27 mouse cellular contexts compared by ENCODE assay signal in the genomic region with DNA sequence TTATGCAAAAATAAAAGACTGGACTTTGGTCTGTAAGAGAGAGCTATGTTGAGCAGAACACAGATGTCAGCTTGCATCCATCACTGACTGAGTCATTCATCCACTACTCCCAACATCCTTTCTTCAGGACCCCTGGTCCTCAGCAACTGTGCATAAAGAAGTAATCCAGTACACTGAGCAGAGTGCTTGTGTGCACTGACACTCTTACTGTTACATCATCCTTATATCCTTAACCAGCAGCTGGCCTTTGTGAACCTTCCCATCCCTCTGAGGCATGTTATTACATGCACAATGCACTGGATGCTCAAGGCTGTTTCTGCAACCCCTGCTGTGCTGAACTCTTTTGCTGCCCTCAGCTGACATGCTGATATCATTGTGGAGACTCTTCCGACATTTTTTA.
DNase-seq lines count a peak whose midpoint lies in the region; ATAC-seq and TF ChIP-seq lines count a peak whose summit lies in the region.
"Had no signal": no experiment of that assay in that cellular context is flagged by ENCODE, and none has a peak within 500 bp of the region (broad histone marks: within the 10 kb centered on the region; RNA-seq: fewer than 3 reads in every experiment).

No protein-coding gene starts in this region.

- no peak overlapping the region for H3K4me2 ChIP-seq in forebrain, embryonic 12.5 days
- no peak overlapping the region for H3K4me2 ChIP-seq in forebrain, postnatal 0 days (ENCODE audit: low read depth)
- H3K4me2 ChIP-seq in midbrain, embryonic 13.5 days (replicated peaks): no peak overlapping the region
- no peak overlapping the region for H3K4me2 ChIP-seq in midbrain, postnatal 0 days (ENCODE audit: low read depth, low read length, poor library complexity, severe bottlenecking)
- H3K4me2 ChIP-seq in midbrain, embryonic 15.5 days: no peak overlapping the region
- H3K4me2 ChIP-seq: heart, embryonic 12.5 days; intestine, embryonic 15.5 days; liver, embryonic 12.5 days had no signal

- no peaks in the 10 kb centered on the region for H3K9me3 ChIP-seq in forebrain, embryonic 12.5 days
- no peaks in the 10 kb centered on the region for H3K9me3 ChIP-seq in forebrain, postnatal 0 days (ENCODE audit: low read length)
- H3K9me3 ChIP-seq in midbrain, embryonic 13.5 days: no peaks in the 10 kb centered on the region
- H3K9me3 ChIP-seq in midbrain, postnatal 0 days (ENCODE audit: low read length): no peaks in the 10 kb centered on the region
- H3K9me3 ChIP-seq in midbrain, embryonic 15.5 days: no peaks in the 10 kb centered on the region
- H3K9me3 ChIP-seq: forebrain, embryonic 10.5 days; heart, embryonic 12.5 days; intestine, embryonic 15.5 days; liver, embryonic 12.5 days had no signal

- no peak overlapping the region for H3K4me3 ChIP-seq in forebrain, embryonic 12.5 days (replicated peaks)
- H3K4me3 ChIP-seq in forebrain, postnatal 0 days (ENCODE audit: low read depth, low read length): no peak overlapping the region
- no peak overlapping the region for H3K4me3 ChIP-seq in midbrain, embryonic 13.5 days (replicated peaks)
- H3K4me3 ChIP-seq in midbrain, postnatal 0 days (ENCODE audit: low read depth, low read length): no peak overlapping the region
- no peak overlapping the region for H3K4me3 ChIP-seq in midbrain, embryonic 15.5 days
- H3K4me3 ChIP-seq: forebrain, embryonic 10.5 days; heart, adult 2 months; heart, embryonic 12.5 days; intestine, embryonic 15.5 days; liver, embryonic 12.5 days had no signal

- DNase-seq in forebrain, postnatal 0 days: no peak
- no peak for DNase-seq in midbrain, postnatal 0 days (ENCODE audit: low spot score)
- DNase-seq in yolk sac, embryonic 10.5 days (ENCODE audit: low spot score): no peak
- DNase-seq in urinary bladder, postnatal 10 days (ENCODE audit: low spot score): no peak
- DNase-seq: adrenal gland, postnatal 14 days; cerebellum, adult 11-12 months; cerebellum, adult 9-11 months; heart, adult 2 months; heart, postnatal 4 days; kidney, adult 8-10 months; kidney, postnatal 4 days; liver, postnatal 0 days; lung, postnatal 36 days; right cerebral cortex, adult 18-20 months; spleen, adult 18-20 months; thymus, postnatal 14 days had no signal

- H3K4me1 ChIP-seq in forebrain, embryonic 12.5 days: no peaks in the 10 kb centered on the region
- H3K4me1 ChIP-seq in forebrain, postnatal 0 days (ENCODE audit: insufficient read depth): no peaks in the 10 kb centered on the region
- H3K4me1 ChIP-seq in midbrain, embryonic 13.5 days (replicated peaks): peaks cover 15% of the 10 kb centered on the region
- no peaks in the 10 kb centered on the region for H3K4me1 ChIP-seq in midbrain, postnatal 0 days (ENCODE audit: insufficient read depth, low read length)
- H3K4me1 ChIP-seq in midbrain, embryonic 15.5 days: 0 out of 2 replicates have a peak, but pooled peaks cover 3% of the 10 kb centered on the region
- H3K4me1 ChIP-seq: forebrain, embryonic 10.5 days; heart, embryonic 12.5 days; intestine, embryonic 15.5 days; liver, embryonic 12.5 days had no signal

- TF ChIP-seq CTCF in forebrain, postnatal 0 days (IDR thresholded peaks at IDR 0.05; ENCODE audit: low read depth): no peak
- no peak for TF ChIP-seq CTCF in midbrain, postnatal 0 days (IDR thresholded peaks at IDR 0.05)

- no peaks in the 10 kb centered on the region for H3K27me3 ChIP-seq in forebrain, embryonic 12.5 days
- H3K27me3 ChIP-seq in forebrain, postnatal 0 days (ENCODE audit: insufficient read depth, low read length): no peaks in the 10 kb centered on the region
- no peaks in the 10 kb centered on the region for H3K27me3 ChIP-seq in midbrain, embryonic 13.5 days
- H3K27me3 ChIP-seq in midbrain, postnatal 0 days (ENCODE audit: insufficient read depth, low read length): no peaks in the 10 kb centered on the region
- no peaks in the 10 kb centered on the region for H3K27me3 ChIP-seq in midbrain, embryonic 15.5 days (replicated peaks)
- H3K27me3 ChIP-seq: heart, embryonic 12.5 days; intestine, embryonic 15.5 days; liver, embryonic 12.5 days; Patski had no signal

- no peak overlapping the region for H3K9ac ChIP-seq in forebrain, embryonic 12.5 days
- H3K9ac ChIP-seq in forebrain, postnatal 0 days: no peak overlapping the region
- no peak overlapping the region for H3K9ac ChIP-seq in midbrain, embryonic 13.5 days (replicated peaks)
- no peak overlapping the region for H3K9ac ChIP-seq in midbrain, postnatal 0 days (replicated peaks; ENCODE audit: low read length, poor library complexity, severe bottlenecking)
- H3K9ac ChIP-seq in midbrain, embryonic 15.5 days: no peak overlapping the region
- H3K9ac ChIP-seq: heart, embryonic 12.5 days; intestine, embryonic 15.5 days; liver, embryonic 12.5 days; liver, postnatal 0 days had no signal

- WGBS in forebrain, embryonic 12.5 days: 48% methylated on average over 1 of the region's 1 CpGs
- 69% methylated on average over 1 of the region's 1 CpGs for WGBS in forebrain, postnatal 0 days
- WGBS in midbrain, embryonic 13.5 days: 47% methylated on average over 1 of the region's 1 CpGs
- 36% methylated on average over 1 of the region's 1 CpGs for WGBS in midbrain, postnatal 0 days
- WGBS in midbrain, embryonic 15.5 days: 46% methylated on average over 1 of the region's 1 CpGs

- 0 out of 2 replicates have a peak, but pooled peaks have one; percentile 27 for ATAC-seq in forebrain, embryonic 12.5 days (ENCODE audit: low FRiP score)
- ATAC-seq in forebrain, postnatal 0 days: no peak; the same call in 1 of the 2 replicates
- 0 out of 2 replicates have a peak, but pooled peaks have one; percentile 37 for ATAC-seq in midbrain, embryonic 13.5 days
- no peak for ATAC-seq in midbrain, postnatal 0 days (ENCODE audit: low FRiP score)
- 0 out of 2 replicates have a peak, but pooled peaks have one; percentile 33 for ATAC-seq in midbrain, embryonic 15.5 days (replicated peaks)
- ATAC-seq: forebrain, embryonic 16.5 days; hindbrain, postnatal 0 days; intestine, embryonic 15.5 days; liver, embryonic 12.5 days; liver, postnatal 0 days; Patski had no signal

- H3K27ac ChIP-seq in forebrain, embryonic 12.5 days: no peak overlapping the region
- H3K27ac ChIP-seq in forebrain, postnatal 0 days (ENCODE audit: low read depth, low read length): no peak overlapping the region
- peak overlapping the region; percentile 7; the same call in 1 of the 2 replicates for H3K27ac ChIP-seq in midbrain, embryonic 13.5 days
- H3K27ac ChIP-seq in midbrain, postnatal 0 days (ENCODE audit: low read depth, low read length): no peak overlapping the region
- H3K27ac ChIP-seq in midbrain, embryonic 15.5 days: no peak overlapping the region
- H3K27ac ChIP-seq: forebrain, embryonic 10.5 days; heart, adult 2 months; hindbrain, postnatal 0 days; intestine, embryonic 15.5 days; kidney, postnatal 0 days; liver, embryonic 12.5 days had no signal

- no peaks in the 10 kb centered on the region for H3K36me3 ChIP-seq in forebrain, embryonic 12.5 days (replicated peaks)
- no peaks in the 10 kb centered on the region for H3K36me3 ChIP-seq in forebrain, postnatal 0 days (ENCODE audit: insufficient read depth)
- no peaks in the 10 kb centered on the region for H3K36me3 ChIP-seq in midbrain, embryonic 13.5 days
- no peaks in the 10 kb centered on the region for H3K36me3 ChIP-seq in midbrain, postnatal 0 days (ENCODE audit: insufficient read depth, low read length)
- no peaks in the 10 kb centered on the region for H3K36me3 ChIP-seq in midbrain, embryonic 15.5 days (replicated peaks)
- H3K36me3 ChIP-seq: forebrain, embryonic 10.5 days; heart, embryonic 12.5 days; intestine, embryonic 15.5 days; liver, embryonic 12.5 days had no signal

Comparison
In these comparisons a context has a peak if more than half of its experiments do, and no peak if none do; other contexts are left out.
1. ATAC-seq: peak in forebrain, embryonic 12.5 days (single experiment), midbrain, embryonic 13.5 days (single experiment) and midbrain, embryonic 15.5 days (single experiment); none in forebrain, postnatal 0 days (single experiment) and midbrain, postnatal 0 days (single experiment).